Comparison of ENCODE assay signal across 12 mouse cellular contexts in genomic region chr13:23402626-23403025, GRCm38 (mm10). TPM values are rescaled to one million over a fixed set of nuclear protein-coding genes. Genes with fewer than 3 reads are reported as not detected.
A peak's percentile ranks its signal among the peaks of the same experiment; 100 is the strongest.
DNase-seq lines count a peak whose midpoint lies in the region; ATAC-seq and TF ChIP-seq lines count a peak whose summit lies in the region.
"Had no signal": no experiment of that assay in that cellular context is flagged by ENCODE, and none has a peak within 500 bp of the region (broad histone marks: within the 10 kb centered on the region; RNA-seq: fewer than 3 reads in every experiment).

No protein-coding gene starts in this region.

- H3K27ac ChIP-seq in hindbrain, embryonic 11.5 days (ENCODE audit: low read depth, low read length) = no peak overlapping the region
- H3K27ac ChIP-seq in hindbrain, embryonic 12.5 days = no peak overlapping the region
- H3K27ac ChIP-seq in liver, embryonic 13.5 days = no peak overlapping the region
- H3K27ac ChIP-seq in cerebellum, adult 2 months (ENCODE audit: insufficient read depth, low read length) = no peak overlapping the region
- no peak overlapping the region for H3K27ac ChIP-seq in left cerebral cortex, adult 2 months
- H3K27ac ChIP-seq: stomach, embryonic 15.5 days had no signal

- intact Hi-C loops in left cerebral cortex, adult 2 months (cut with DNase I) = loop anchor here (5.0 to 10.0 kb wide), 4 partner anchors 115 to 1548 kb away; no protein-coding TSS in a partner anchor

- H3K9me3 ChIP-seq in hindbrain, embryonic 11.5 days (ENCODE audit: control insufficient read depth, low read length) = no peaks in the 10 kb centered on the region
- H3K9me3 ChIP-seq in hindbrain, embryonic 12.5 days (replicated peaks) = 0 out of 2 replicates have a peak, but pooled peaks cover 3% of the 10 kb centered on the region
- H3K9me3 ChIP-seq in liver, embryonic 13.5 days (replicated peaks) = no peaks in the 10 kb centered on the region
- H3K9me3 ChIP-seq: stomach, embryonic 15.5 days had no signal

- H3K4me3 ChIP-seq in hindbrain, embryonic 11.5 days (ENCODE audit: low read depth, low read length) = no peak overlapping the region
- H3K4me3 ChIP-seq in hindbrain, embryonic 12.5 days = no peak overlapping the region
- peak overlapping the region; percentile 64 for H3K4me3 ChIP-seq in liver, embryonic 13.5 days (replicated peaks)
- H3K4me3 ChIP-seq in cerebellum, adult 2 months (replicated peaks; ENCODE audit: insufficient read depth, low read depth, low read length) = no peak overlapping the region
- H3K4me3 ChIP-seq in left cerebral cortex, adult 2 months = no peak overlapping the region

- H3K27me3 ChIP-seq in hindbrain, embryonic 11.5 days (ENCODE audit: control insufficient read depth, insufficient read depth, low read length) = peaks cover 2% of the 10 kb centered on the region; the same call in 1 of the 2 replicates
- H3K27me3 ChIP-seq in hindbrain, embryonic 12.5 days = peaks cover 26% of the 10 kb centered on the region
- peaks cover 23% of the 10 kb centered on the region for H3K27me3 ChIP-seq in liver, embryonic 13.5 days
- no peaks in the 10 kb centered on the region; the same call in 1 of the 2 replicates for H3K27me3 ChIP-seq in cerebellum, adult 2 months (ENCODE audit: control insufficient read depth, insufficient read depth, low read length)

- H3K36me3 ChIP-seq in hindbrain, embryonic 11.5 days (ENCODE audit: control insufficient read depth, insufficient read depth, low read length) = no peaks in the 10 kb centered on the region
- H3K36me3 ChIP-seq in hindbrain, embryonic 12.5 days = no peaks in the 10 kb centered on the region
- H3K36me3 ChIP-seq in liver, embryonic 13.5 days = no peaks in the 10 kb centered on the region
- H3K36me3 ChIP-seq: stomach, embryonic 15.5 days had no signal

- H3K4me2 ChIP-seq in hindbrain, embryonic 11.5 days (replicated peaks; ENCODE audit: low read depth, low read length) = no peak overlapping the region
- no peak overlapping the region for H3K4me2 ChIP-seq in hindbrain, embryonic 12.5 days (replicated peaks)
- H3K4me2 ChIP-seq in liver, embryonic 13.5 days = peak overlapping the region; percentile 90

- peak; percentile 9 for DNase-seq in hindbrain, embryonic 11.5 days (ENCODE audit: low spot score)
- peak; percentile 88 for DNase-seq in ES-CJ7 (ENCODE audit: low read depth, low spot score)
- peak; percentile 75 for DNase-seq in c-Kit-positive CD71-positive TER-119-negative erythroid progenitor cells, embryonic 14.5 days (ENCODE audit: low read depth)
- DNase-seq in liver, embryonic 13.5 days = peak; percentile 65
- no peak for DNase-seq in layer of hippocampus, postnatal 14 days (ENCODE audit: low spot score in 2 of 2)
- DNase-seq in cerebellum, adult 2 months = no peak
- no peak for DNase-seq in left cerebral cortex, adult 2 months (ENCODE audit: extremely low spot score in 1 of 2, low spot score in 2 of 2)
- DNase-seq: forebrain, postnatal 0 days; lung, postnatal 36 days; right cerebral cortex, adult 18-20 months had no signal

- TF ChIP-seq CTCF in cerebellum, adult 2 months (IDR thresholded peaks at IDR 0.05; ENCODE audit: borderline replicate concordance, insufficient read depth, low read depth, low read length) = no peak
- TF ChIP-seq CTCF in left cerebral cortex, adult 2 months (IDR thresholded peaks at IDR 0.05) = no peak

- no peak for TF ChIP-seq POLR2A in cerebellum, adult 2 months (IDR thresholded peaks at IDR 0.05; ENCODE audit: borderline replicate concordance, insufficient read depth, low read length)

- no peak for ATAC-seq in hindbrain, embryonic 11.5 days (ENCODE audit: low FRiP score)
- ATAC-seq in hindbrain, embryonic 12.5 days (ENCODE audit: low FRiP score) = no peak
- ATAC-seq in liver, embryonic 13.5 days (ENCODE audit: low read depth) = peak; percentile 40; the same call in 1 of the 2 replicates

- H3K4me1 ChIP-seq in hindbrain, embryonic 11.5 days (replicated peaks; ENCODE audit: control insufficient read depth, insufficient read depth, low read length) = no peaks in the 10 kb centered on the region
- peaks cover 5% of the 10 kb centered on the region; the same call in 1 of the 2 replicates for H3K4me1 ChIP-seq in hindbrain, embryonic 12.5 days
- peaks cover 22% of the 10 kb centered on the region for H3K4me1 ChIP-seq in liver, embryonic 13.5 days (replicated peaks)
- no peaks in the 10 kb centered on the region for H3K4me1 ChIP-seq in cerebellum, adult 2 months (ENCODE audit: control insufficient read depth, insufficient read depth, low read length)
- H3K4me1 ChIP-seq: stomach, embryonic 15.5 days had no signal

- 5% methylated on average over 2 of the region's 2 CpGs for WGBS in hindbrain, embryonic 11.5 days
- 2% methylated on average over 2 of the region's 2 CpGs for WGBS in hindbrain, embryonic 12.5 days
- WGBS in liver, embryonic 13.5 days (ENCODE audit: insufficient replicate concordance) = 3% methylated on average over 2 of the region's 2 CpGs
- WGBS in cerebellum, adult 2 months = 58% methylated on average over 2 of the region's 2 CpGs

- no peak overlapping the region for H3K9ac ChIP-seq in hindbrain, embryonic 11.5 days (ENCODE audit: low read depth, low read length)
- H3K9ac ChIP-seq in hindbrain, embryonic 12.5 days = no peak overlapping the region
- H3K9ac ChIP-seq in liver, embryonic 13.5 days = peak overlapping the region; percentile 76; the same call in 1 of the 2 replicates
- H3K9ac ChIP-seq: stomach, embryonic 15.5 days had no signal

RNA-seq across cellular contexts. Expression of gene Abt1, which starts 21.0 kb away (rescaled TPM):
- polyA plus RNA-seq in hindbrain, embryonic 11.5 days (2014; fragmentation: Nextera tagmentation; extraction: Ambion mirVana) = 12.1 and 13.4 TPM in 2 replicates
- 11.6 and 12.0 TPM in 2 replicates for polyA plus RNA-seq in hindbrain, embryonic 12.5 days (2016; fragmentation: Nextera tagmentation; extraction: Ambion mirVana)
- polyA plus RNA-seq in liver, embryonic 13.5 days (2015; fragmentation: Nextera tagmentation; extraction: Ambion mirVana) = 8.3 and 9.1 TPM in 2 replicates
- 1 to 10 TPM; 7.0 TPM for total RNA-seq in layer of hippocampus, postnatal 14 days (2021)
- polyA plus RNA-seq in cerebellum, adult 2 months (2012; rRNA removed) = 9.8 and 10.7 TPM in 2 replicates
- total RNA-seq in left cerebral cortex, adult 2 months (2021) = 1 to 10 TPM; 8.9 to 9.8 TPM

RNA-seq across cellular contexts. Expression of gene Zfp322a, which starts 33.6 kb away (rescaled TPM):
- polyA plus RNA-seq in hindbrain, embryonic 11.5 days (2014; fragmentation: Nextera tagmentation; extraction: Ambion mirVana) = 65.0 and 65.6 TPM in 2 replicates
- polyA plus RNA-seq in hindbrain, embryonic 12.5 days (2016; fragmentation: Nextera tagmentation; extraction: Ambion mirVana) = 58.9 and 63.2 TPM in 2 replicates
- 15.2 and 20.1 TPM in 2 replicates for polyA plus RNA-seq in liver, embryonic 13.5 days (2015; fragmentation: Nextera tagmentation; extraction: Ambion mirVana)
- total RNA-seq in layer of hippocampus, postnatal 14 days (2021) = 10 to 100 TPM; 34.9 to 39.8 TPM
- polyA plus RNA-seq in cerebellum, adult 2 months (2012; rRNA removed) = 14.6 and 16.0 TPM in 2 replicates
- 10 to 100 TPM; 29.8 to 33.3 TPM for total RNA-seq in left cerebral cortex, adult 2 months (2021)

Comparison
In these comparisons a context has a peak if more than half of its experiments do, and no peak if none do; other contexts are left out.
1. DNase-seq: peak in hindbrain, embryonic 11.5 days (single experiment), ES-CJ7 (single experiment), c-Kit-positive CD71-positive TER-119-negative erythroid progenitor cells, embryonic 14.5 days (single experiment) and liver, embryonic 13.5 days (single experiment); none in layer of hippocampus, postnatal 14 days (0 of 2), cerebellum, adult 2 months (0 of 2) and left cerebral cortex, adult 2 months (0 of 2).